Mouse (Mus musculus) left cerebral cortex, postnatal 10 days (tissue): ENCODE results near the gene Wdr25. TPM values are rescaled to one million over a fixed set of nuclear protein-coding genes. Genes with fewer than 3 reads are reported as not detected.

Experiments
- DNase-seq, 2 experiments: peaks; one replicate each; pipeline ENCODE4 v3.0.0; 2021 to 2022; ENCODE audit warnings: low spot score in 2 of 2, mixed read lengths in 1 of 2; ENCODE audit errors: extremely low spot score in 1 of 2
- intact Hi-C: fragments of 180-260 bp; cut with DNase I; formaldehyde crosslinking; loops from one replicate; pipeline ENCODE4 v1.15.1; 2025
- total RNA-seq, 2 experiments: library from RNA; stranded (reverse); gene quantifications; 2 replicates each; pipeline ENCODE4 v1.2.3; 2021

The Wdr25 gene
- total RNA-seq, 2 experiments from 2014 or later = 5.8 to 6.1 TPM

DNA sequence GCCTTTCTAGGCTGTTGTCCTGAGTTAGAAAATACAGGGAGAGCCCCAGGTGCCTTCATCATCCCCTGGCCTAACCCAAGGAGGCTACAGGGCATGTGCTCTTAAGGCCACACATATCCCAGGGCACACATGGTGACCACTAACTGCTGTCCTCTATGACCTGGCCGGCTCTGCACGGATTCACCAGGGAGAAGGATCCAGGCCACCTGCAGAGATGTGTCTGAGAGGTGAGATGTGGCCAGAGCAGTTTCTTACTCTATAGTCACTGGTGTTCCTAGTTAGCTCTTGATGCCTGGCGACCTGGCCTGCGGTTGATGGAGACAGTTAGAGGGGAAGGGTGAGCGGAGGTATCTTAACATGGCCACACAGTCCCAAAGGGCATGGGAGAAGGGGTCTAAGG is 129.5 kb downstream of the Wdr25 start:
- DNase-seq = no peak
- intact Hi-C loops = no loop called here

DNA sequence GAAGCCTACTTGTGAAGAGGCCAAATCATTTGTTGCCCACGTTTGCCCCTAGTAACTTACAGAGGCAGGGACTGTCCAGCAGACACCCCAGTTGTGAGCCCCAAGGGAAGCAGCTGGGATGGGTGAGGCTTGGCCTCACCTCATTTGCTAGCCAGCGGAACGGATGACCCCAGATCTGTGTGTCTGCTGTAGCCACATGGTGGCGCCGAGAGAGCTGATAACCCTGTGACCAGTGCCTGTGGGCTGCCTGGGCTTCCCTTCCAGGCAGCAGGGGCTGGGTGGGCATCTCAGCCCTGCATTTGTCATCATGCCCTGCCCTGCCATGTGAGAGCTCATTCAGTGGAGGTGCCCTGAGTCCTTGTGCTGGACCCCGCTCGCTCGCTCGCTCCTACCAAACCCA is 130.3 kb downstream of the Wdr25 start:
- DNase-seq = no peak
- intact Hi-C loops = no loop called here

DNA sequence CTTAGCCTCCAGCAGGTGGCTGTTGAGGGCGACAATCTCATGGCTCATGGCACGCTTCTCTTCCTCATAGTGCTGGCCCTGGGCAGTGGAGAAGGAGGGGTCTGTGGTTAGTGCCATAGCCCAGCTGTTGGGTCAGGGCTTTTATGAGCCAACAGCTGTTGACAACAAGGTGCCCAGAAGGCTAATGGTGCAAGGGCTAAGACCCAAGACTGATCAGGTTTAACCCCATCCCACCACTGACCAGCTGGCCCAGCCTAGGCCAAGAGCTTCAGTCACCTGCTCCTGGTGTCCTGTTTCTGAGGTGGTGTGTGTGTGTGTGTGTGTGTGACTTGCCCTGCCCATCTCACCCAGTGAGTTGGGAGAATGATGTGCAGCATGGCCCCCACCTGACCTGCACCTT is 143.6 kb downstream of the Wdr25 start:
- intact Hi-C loops = no loop called here
- DNase-seq = no peak

DNA sequence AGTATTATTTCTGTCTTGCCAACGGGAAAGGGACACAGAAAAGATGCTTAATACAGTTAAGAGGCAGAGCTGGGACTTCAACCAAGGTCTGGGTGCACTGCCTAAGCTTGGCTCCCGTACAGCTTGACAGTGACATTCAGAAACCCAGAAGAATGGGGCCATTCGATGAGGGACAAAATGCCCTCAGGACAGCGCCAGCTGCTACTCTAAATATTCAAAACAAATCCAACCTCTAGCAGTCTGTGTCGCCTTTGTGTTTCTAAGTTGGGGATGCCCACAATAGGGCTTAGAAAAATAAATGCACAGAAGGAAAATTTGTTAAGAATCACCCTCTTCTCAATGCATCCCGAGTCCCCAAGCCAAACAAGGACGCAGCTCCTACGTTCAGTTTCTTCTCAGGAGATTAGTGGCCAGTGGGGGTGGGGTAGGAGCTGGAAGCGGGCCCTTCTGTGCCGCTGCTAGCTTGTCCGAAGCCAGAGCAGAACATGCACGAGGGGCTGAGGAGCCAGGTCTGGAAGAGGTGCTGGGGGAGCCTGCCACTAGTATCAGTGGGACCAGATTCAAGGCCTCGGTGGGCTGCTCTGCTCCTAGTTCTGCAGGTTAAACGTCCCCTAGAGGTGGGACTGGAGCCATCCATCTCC is 144.9 kb downstream of the Wdr25 start:
- no peak for DNase-seq
- intact Hi-C loops = no loop called here

DNA sequence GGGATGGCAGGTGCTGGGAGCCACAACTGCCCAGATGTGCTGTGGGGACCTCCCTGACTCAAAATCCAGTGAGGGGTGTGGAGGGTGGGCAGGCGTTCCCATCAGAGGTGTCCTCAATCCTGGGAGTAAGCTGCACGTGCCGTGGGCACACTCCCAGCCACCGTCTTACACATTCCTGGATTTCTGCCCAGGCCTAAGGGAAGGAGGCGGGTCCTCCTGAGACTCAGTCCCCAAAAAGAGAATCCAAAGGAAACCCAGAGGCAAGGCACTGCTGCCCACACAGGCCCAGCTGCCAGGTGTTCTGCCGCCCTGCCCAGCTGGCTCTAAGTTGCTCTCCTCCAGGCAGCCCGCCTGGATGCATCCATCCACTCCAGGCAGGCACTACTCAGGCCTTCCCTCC is 145.9 kb downstream of the Wdr25 start:
- DNase-seq = no peak
- intact Hi-C loops = no loop called here

DNA sequence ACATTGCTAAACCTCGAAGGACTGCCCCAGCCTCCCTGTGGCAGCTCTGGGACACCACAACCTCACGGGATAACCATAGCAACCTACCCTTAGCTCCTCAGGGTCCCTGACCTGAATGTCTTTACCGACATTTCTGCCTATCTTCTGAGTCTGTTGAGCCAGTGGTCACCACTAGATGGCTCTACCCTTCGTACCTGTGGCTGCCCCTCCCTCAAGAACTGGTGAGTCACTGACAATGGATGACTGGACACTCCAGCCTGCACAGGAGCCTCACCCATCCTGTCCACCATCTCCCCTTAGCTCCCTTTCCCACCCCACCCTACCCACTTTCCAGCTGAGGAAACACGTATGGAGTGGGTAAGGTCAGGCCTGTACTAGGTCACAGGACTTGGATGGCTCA is 151.1 kb downstream of the Wdr25 start:
- DNase-seq = no peak
- intact Hi-C loops = no loop called here

DNA sequence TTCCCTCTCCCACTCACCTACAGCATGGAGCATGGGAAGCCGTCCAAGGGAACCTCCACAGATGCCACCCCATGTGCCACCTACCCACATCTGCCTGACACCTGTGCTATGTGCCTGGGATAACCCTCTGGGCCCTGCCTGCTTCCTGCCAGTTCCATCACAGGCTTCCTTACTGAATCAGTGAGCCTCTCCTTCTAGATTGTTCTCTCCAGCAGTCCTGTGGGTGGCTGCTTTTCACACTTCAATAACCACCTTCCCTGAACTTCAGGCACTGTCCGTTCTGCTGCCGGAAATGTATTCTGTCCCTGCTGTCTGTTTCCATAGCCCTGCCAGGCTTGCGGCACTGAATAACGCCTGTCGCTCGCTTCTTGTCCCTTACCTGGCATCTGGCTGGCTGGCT is 152.2 kb downstream of the Wdr25 start:
- intact Hi-C loops = no loop called here
- DNase-seq = no peak

DNA sequence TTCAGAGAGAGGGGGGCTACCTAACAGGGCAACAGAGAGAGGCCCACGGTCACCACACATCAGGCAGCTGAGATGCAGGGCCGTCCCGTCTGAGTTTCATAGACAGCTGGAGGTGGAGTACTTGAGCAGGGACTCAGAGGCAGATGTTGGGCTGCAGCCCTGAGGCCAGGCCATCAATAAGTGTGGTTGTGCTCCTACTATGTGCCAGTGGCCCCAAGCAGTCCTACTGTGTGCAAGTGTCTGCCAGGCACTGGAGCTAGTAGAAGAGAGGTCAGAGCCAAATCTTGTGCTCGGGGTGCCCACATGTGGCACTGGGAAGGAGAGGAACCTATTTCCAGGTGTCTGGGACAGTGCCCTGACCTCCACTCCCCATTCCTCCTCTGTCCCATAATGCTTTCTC is 156.5 kb downstream of the Wdr25 start:
- intact Hi-C loops = no loop called here
- no peak for DNase-seq

DNA sequence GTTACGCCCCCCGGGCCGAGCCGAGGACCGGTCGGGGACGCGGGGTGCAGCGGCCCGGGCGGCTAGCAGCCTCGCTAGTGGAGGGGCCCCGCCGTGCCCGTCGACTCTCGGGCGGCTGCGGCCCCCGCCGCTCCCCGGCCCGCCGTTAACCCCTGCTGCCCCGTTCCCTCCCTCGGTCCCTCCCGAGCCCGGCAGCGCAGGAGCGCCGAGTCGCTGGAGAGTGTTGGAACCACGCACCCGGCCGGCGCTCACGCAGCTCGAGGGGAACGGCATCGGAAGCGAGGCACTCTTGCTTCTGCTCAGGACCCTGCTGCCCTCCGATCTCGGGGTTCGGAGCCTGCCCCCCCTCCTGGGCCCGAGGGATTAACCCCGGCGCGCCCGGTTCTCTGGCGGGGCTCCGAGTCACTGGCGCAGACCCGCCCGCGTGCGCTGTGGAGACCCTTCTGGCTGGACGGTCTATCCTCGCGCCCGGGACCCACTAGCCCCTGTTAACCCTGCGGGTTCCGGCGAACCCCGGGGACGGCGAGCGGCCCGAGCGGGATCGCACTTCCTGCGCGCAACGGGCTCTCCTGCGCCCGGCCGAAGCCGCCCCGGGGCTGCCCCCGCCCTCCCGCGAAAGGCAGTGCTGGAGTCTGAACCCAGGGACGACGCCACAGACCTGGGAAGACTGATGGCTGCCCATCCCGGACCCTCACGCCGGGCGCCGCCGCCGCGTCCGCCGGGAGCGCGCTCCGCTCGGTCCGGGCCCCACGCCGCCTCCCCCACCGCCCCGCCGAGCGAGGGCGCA is 159.8 kb downstream of the Wdr25 start:
- DNase-seq = no peak
- intact Hi-C loops = no loop called here

DNA sequence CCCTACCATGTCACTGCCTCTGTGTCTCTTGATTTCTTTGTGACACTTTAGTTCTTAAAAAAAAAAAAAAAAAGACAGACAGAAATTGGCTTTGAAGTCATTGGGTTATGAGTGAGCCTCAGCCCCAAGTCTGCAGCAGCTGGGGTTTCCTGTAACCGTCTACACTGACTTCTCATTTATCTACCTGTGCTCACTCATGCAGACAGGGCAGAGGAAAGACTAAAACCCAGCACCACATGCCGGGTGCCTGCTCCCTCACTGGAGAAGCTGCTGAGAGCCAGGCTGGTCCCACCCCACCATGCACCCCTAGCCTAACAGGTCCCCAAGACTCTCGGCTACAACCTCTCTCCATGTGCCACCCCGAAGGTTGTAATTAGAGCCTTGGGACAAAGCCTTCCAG is 164.3 kb downstream of the Wdr25 start:
- intact Hi-C loops = no loop called here
- no peak for DNase-seq

DNA sequence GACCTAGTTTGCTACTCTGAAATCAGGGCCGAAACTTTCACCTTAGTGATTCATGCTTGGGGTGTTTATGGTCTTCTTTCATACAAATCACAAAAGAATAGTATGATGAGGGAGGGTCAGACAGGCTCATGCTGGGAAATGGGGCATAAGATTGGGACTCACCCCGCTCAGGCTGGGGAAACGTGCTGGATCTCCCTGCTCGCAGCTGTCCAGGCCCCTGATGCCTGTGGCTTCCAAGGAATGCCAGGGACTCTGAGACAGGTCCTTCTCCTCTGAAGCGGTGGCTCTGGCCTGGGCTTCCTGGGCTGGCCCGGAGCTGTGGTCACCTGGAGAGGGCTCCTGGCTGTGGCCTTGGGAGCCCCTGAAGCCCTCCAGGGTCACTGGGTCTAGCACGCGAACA is 165.2 kb downstream of the Wdr25 start:
- DNase-seq = no peak
- intact Hi-C loops = no loop called here

DNA sequence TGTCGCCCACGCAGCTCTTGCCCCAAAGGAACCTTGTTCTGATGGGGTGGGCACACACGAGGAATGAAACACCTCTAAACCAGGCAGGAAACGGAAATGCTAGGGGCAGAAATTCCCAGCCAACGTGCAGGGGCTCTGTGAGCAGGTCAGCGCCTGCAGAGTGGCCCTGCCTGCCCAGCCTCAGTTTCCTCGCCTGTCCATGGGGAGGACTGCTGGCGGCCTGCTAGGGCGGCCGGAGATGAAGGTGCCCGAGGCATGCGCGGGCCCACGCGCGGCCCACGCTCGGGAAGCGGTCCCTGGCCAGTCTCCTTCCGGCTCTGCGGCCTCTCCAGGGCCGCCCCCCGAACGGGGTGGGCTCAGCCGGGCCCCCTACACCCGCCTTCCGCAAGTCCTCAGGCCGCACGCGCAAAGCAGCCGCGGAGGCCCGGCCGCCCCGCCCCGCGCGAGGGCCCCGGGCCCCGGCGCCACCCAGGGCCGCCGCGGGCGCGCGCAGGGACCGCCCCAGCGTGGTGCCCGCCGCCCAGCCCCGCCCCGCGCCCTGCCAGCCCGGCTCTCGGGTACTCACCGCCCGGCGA is 174.2 kb downstream of the Wdr25 start:
- peak in 1 of 2 experiments; percentile 67 for DNase-seq
- intact Hi-C loops = loop anchor here (5.0 kb wide), 1 partner anchor 330 kb away; no protein-coding TSS in a partner anchor

DNA sequence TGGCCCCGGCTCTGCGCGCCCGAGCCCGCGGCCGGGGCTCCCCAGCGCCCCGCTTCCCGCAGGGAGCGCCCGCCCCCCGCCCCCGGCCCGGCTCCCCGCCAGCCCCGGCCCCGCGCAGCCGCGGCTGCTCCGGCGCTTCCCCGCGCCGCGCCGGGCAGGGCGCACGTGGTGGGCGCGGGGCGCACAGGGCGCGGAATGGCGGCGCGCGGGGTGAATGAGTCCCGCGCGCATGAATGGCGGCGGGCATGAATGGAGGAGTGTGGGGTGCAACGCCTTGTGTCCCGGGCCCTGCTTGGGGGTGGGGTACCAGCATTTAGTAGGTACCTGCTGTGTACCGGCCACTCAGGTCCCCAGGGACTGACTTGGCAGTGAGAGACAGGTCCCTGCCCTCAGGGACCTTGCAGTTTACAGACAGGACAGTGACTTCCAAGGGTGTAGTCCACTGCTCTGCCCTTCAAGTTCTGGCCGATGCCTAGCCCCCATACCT is 174.8 kb downstream of the Wdr25 start, which contains the start of gene Begain:
Begain (minus strand) TSS at position 51 of the 487 bp plus-strand sequence.
- DNase-seq = peak in 1 of 2 experiments; percentile 49
- intact Hi-C loops = loop anchor here (5.0 kb wide), 1 partner anchor 329 kb away; no protein-coding TSS in a partner anchor

DNA sequence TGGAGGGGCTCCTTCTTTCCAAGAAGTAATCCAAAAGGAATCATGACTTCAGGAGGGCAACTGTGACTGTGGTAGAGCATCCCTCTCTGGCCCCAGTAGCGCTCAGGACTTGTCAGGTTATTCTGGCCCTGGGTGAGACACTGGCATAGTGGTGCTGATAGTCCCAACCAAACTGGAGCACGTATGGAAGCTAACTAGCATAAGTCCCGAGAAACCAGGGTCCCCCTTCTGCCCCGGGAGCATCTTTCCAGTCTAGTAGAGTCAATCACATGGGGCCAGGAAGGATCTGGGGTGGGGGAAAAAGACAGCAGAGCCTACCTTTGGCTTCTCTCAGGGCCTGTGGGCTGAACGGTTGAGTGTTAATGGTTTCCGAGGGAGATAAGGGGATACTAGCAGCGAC is 175.3 kb downstream of the Wdr25 start:
- no peak for DNase-seq
- intact Hi-C loops = loop anchor here (5.0 kb wide), 1 partner anchor 329 kb away; no protein-coding TSS in a partner anchor

DNA sequence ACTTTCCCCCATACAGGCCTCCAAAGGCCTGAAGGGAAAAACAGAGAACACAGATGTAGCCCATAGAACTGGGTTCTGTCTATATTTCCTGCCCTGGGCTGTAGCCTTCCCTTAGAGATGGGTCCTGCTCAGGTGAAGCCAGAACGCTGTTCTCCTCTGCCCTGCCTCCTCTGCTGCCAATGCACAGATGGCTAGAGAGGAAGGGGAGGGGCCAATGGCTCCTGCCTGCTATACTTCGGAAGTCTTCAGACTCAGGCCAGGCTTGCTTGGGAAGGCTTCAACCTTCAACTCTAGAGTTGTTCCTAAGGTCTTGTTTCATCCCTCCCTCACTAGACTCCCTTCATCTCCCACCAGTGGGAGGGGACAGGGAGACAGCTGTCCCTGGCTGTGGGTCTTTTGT is 176.3 kb downstream of the Wdr25 start:
- DNase-seq = no peak
- intact Hi-C loops = loop anchor here (5.0 kb wide), 1 partner anchor 328 kb away; no protein-coding TSS in a partner anchor

DNA sequence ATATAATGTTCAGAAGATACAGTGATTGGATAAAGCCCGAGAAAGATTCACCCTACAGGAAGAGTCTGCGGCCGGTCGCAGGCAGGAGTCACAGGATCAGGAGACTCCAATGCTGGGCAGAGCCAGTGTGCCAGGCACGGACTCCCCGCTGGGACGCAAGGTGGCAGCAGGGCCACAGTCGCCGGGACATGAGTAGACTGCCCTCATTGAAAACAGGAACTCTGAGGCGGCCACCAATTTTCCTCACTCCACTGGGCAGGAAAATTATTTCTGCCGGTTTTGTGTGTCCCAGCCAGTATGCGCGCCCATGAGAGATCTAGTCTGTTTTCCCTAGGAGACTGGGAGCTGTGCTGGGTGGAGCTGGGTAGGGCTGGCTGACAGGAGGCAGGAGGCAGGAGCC is 177.8 kb downstream of the Wdr25 start:
- intact Hi-C loops = no loop called here
- no peak for DNase-seq

DNA sequence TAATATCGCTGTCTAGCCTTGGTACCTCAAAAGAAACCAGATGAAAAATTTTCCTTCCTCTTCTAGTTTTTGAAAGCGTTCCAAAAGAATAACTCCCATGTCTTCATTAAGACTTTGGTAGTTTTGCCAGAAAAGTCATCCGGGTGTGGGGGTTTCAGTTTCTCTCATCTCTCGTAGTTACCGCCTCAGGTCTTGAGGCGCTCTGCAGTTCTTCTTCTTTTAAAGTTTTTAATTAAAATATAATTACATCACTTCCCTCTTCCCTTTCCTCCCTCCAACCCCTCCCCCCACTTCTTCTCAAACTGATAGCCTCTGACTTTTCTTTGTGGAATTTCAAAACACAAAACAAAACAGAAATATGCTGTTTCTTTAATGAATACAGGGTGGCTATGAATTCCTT is 180.7 kb downstream of the Wdr25 start:
- DNase-seq = no peak
- intact Hi-C loops = no loop called here

DNA sequence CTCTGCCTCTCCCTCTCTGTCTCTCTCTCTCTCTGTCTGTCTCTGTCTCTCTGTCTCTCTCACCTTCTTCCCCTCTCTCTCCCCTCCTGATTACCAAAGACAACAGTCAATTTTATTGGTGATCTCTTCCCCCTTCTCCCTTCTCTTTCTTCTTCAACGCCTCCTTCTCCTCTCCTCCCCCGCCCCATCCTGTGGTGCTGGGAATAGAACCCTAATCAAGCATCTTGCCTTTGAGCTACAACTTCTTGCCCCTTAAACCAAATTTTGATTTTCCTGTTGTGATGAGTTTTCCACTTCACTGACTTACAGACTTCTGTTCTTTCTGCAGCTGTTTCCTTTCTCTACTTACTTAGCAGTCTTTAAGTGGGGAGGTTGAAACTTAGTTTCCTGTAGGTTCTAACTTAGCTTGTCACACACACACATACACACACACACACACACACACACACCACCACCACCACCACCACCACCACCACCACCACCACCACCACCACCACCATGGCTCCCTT is 181.4 kb downstream of the Wdr25 start:
- intact Hi-C loops = no loop called here
- DNase-seq = no peak

DNA sequence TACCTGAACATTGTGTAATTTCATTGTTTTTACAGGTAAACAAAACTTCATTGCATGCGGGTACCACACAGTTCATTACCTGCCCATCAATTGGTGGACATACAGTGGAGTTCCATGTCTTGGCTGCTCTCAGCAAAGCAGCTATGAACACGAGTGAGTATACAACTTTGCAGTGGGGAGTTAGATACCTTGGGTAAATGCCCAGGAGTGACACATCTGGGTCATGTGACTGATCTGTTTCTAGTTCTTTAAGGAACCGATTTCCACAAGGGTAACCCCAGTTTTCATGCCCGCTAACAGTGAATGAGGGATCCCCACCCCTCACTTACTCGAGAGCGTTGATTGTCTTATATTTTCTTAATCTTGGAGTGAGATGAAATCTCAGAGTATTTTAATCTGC is 183.6 kb downstream of the Wdr25 start:
- intact Hi-C loops = no loop called here
- DNase-seq = no peak
